Mouse (Mus musculus): ENCODE data around the gene Smyd3. TPM values are rescaled to one million over a fixed set of nuclear protein-coding genes. Genes with fewer than 3 reads are reported as not detected.

Gene Smyd3
- total and polyA plus RNA-seq, 3 experiments = 2.7 to 8.1 (median 7.6) TPM

DNA sequence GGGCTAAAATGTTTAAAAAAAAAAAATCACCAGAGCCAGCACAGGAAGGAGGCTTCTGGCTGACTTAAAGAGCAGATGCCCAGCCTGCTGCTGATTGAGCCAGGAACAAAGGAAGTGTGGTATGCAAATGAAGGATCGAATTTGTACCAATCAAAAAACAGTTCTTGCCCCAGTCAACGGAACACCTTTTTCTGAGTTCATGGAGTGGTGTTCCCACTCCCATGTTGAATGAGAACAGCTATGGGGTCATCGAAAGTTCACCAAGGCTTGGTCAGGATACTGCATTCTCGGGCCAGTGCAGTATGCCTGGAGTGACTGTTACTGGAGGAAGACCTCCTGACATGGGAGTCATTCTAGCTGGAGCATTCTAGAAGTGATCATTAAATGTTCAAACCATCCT is 109.8 kb downstream of the Smyd3 start:
- DNase-seq = no peak
- Histone ChIP-seq H3K9ac (ENCODE audit: low read depth, low read length) (no peak overlapping the region), H3K36me3 (ENCODE audit: control insufficient read depth, insufficient read depth, low read length) (no peaks in the 10 kb centered on the region), H3K4me3 (no peak overlapping the region), H3K27me3 (ENCODE audit: control insufficient read depth, insufficient read depth, low read length) (no peaks in the 10 kb centered on the region), H3K27ac (no peak overlapping the region), H3K4me1 (ENCODE audit: control insufficient read depth, insufficient read depth, low read length) (no peaks in the 10 kb centered on the region), H3K79me2 (replicated peaks; ENCODE audit: control insufficient read depth, insufficient read depth, low read length) (no peaks in the 10 kb centered on the region)
- intact Hi-C loops (cut with DNase I) = no loop called here
- 87% methylated on average over 4 of the region's 4 CpGs for WGBS
- TF ChIP-seq CTCF (IDR thresholded peaks at IDR 0.05) (no peak), POLR2A (IDR thresholded peaks at IDR 0.05; ENCODE audit: insufficient read depth, low read depth, low read length) (no peak), EP300 (IDR thresholded peaks at IDR 0.05; ENCODE audit: insufficient read depth, low read depth, low read length) (no peak)

GRCm38 (mm10) chr1:179400835-179401234 is 117.0 kb downstream of the Smyd3 start:
- H3K36me3 ChIP-seq (ENCODE audit: control insufficient read depth, insufficient read depth, low read length) = no peaks in the 10 kb centered on the region
- DNase-seq = no peak
- no peaks in the 10 kb centered on the region for H3K4me1 ChIP-seq (ENCODE audit: control insufficient read depth, insufficient read depth, low read length)
- TF ChIP-seq EP300 (IDR thresholded peaks at IDR 0.05; ENCODE audit: insufficient read depth, low read depth, low read length) (no peak), POLR2A (IDR thresholded peaks at IDR 0.05; ENCODE audit: insufficient read depth, low read depth, low read length) (no peak), CTCF (IDR thresholded peaks at IDR 0.05) (no peak)
- H3K4me3 ChIP-seq = no peak overlapping the region
- WGBS = 61% methylated on average over 5 of the region's 5 CpGs
- intact Hi-C loops (cut with DNase I) = no loop called here
- H3K27ac ChIP-seq = no peak overlapping the region
- no peak overlapping the region for H3K9ac ChIP-seq (ENCODE audit: low read depth, low read length)
- no peaks in the 10 kb centered on the region for H3K27me3 ChIP-seq (ENCODE audit: control insufficient read depth, insufficient read depth, low read length)
- H3K79me2 ChIP-seq (replicated peaks; ENCODE audit: control insufficient read depth, insufficient read depth, low read length) = no peaks in the 10 kb centered on the region

GRCm38 (mm10) chr1:179398639-179399038 is 119.2 kb downstream of the Smyd3 start:
- no peak overlapping the region for H3K9ac ChIP-seq (ENCODE audit: low read depth, low read length)
- H3K4me3 ChIP-seq = no peak overlapping the region
- H3K27me3 ChIP-seq (ENCODE audit: control insufficient read depth, insufficient read depth, low read length) = no peaks in the 10 kb centered on the region
- 80% methylated on average over 4 of the region's 4 CpGs for WGBS
- no peaks in the 10 kb centered on the region for H3K4me1 ChIP-seq (ENCODE audit: control insufficient read depth, insufficient read depth, low read length)
- intact Hi-C loops (cut with DNase I) = no loop called here
- no peak for TF ChIP-seq EP300 (IDR thresholded peaks at IDR 0.05; ENCODE audit: insufficient read depth, low read depth, low read length)
- TF ChIP-seq POLR2A (IDR thresholded peaks at IDR 0.05; ENCODE audit: insufficient read depth, low read depth, low read length) = no peak
- TF ChIP-seq CTCF (IDR thresholded peaks at IDR 0.05) = no peak
- no peaks in the 10 kb centered on the region for H3K36me3 ChIP-seq (ENCODE audit: control insufficient read depth, insufficient read depth, low read length)
- no peaks in the 10 kb centered on the region for H3K79me2 ChIP-seq (replicated peaks; ENCODE audit: control insufficient read depth, insufficient read depth, low read length)
- no peak for DNase-seq
- H3K27ac ChIP-seq = no peak overlapping the region

GRCm38 (mm10) chr1:179386237-179386975 is 131.4 kb downstream of the Smyd3 start:
- H3K27ac ChIP-seq = no peak overlapping the region
- intact Hi-C loops (cut with DNase I) = no loop called here
- 70% methylated on average over 15 of the region's 15 CpGs for WGBS
- TF ChIP-seq CTCF (IDR thresholded peaks at IDR 0.05) = no peak
- TF ChIP-seq EP300 (IDR thresholded peaks at IDR 0.05; ENCODE audit: insufficient read depth, low read depth, low read length) = no peak
- TF ChIP-seq POLR2A (IDR thresholded peaks at IDR 0.05; ENCODE audit: insufficient read depth, low read depth, low read length) = no peak
- no peaks in the 10 kb centered on the region for H3K27me3 ChIP-seq (ENCODE audit: control insufficient read depth, insufficient read depth, low read length)
- H3K36me3 ChIP-seq (ENCODE audit: control insufficient read depth, insufficient read depth, low read length) = no peaks in the 10 kb centered on the region
- DNase-seq = no peak
- H3K4me1 ChIP-seq (ENCODE audit: control insufficient read depth, insufficient read depth, low read length) = no peaks in the 10 kb centered on the region
- H3K9ac ChIP-seq (ENCODE audit: low read depth, low read length) = no peak overlapping the region
- H3K4me3 ChIP-seq = no peak overlapping the region
- no peaks in the 10 kb centered on the region for H3K79me2 ChIP-seq (replicated peaks; ENCODE audit: control insufficient read depth, insufficient read depth, low read length)

- no peak for DNase-seq
- no peak overlapping the region for H3K4me3 ChIP-seq
- 84% methylated on average over 7 of the region's 7 CpGs for WGBS
- no peaks in the 10 kb centered on the region for H3K4me1 ChIP-seq (ENCODE audit: control insufficient read depth, insufficient read depth, low read length)
- no peaks in the 10 kb centered on the region for H3K79me2 ChIP-seq (replicated peaks; ENCODE audit: control insufficient read depth, insufficient read depth, low read length)
- no peaks in the 10 kb centered on the region for H3K36me3 ChIP-seq (ENCODE audit: control insufficient read depth, insufficient read depth, low read length)
- H3K27ac ChIP-seq = no peak overlapping the region
- intact Hi-C loops (cut with DNase I) = no loop called here
- no peaks in the 10 kb centered on the region for H3K27me3 ChIP-seq (ENCODE audit: control insufficient read depth, insufficient read depth, low read length)
- TF ChIP-seq EP300 (IDR thresholded peaks at IDR 0.05; ENCODE audit: insufficient read depth, low read depth, low read length) (no peak), POLR2A (IDR thresholded peaks at IDR 0.05; ENCODE audit: insufficient read depth, low read depth, low read length) (no peak), CTCF (IDR thresholded peaks at IDR 0.05) (no peak)
- H3K9ac ChIP-seq (ENCODE audit: low read depth, low read length) = no peak overlapping the region
Measured at GRCm38 (mm10) chr1:179385691-179386090, 132.2 kb downstream of the Smyd3 start.

GRCm38 (mm10) chr1:179384296-179384695 is 133.5 kb downstream of the Smyd3 start:
- no peaks in the 10 kb centered on the region for H3K79me2 ChIP-seq (replicated peaks; ENCODE audit: control insufficient read depth, insufficient read depth, low read length)
- intact Hi-C loops (cut with DNase I) = no loop called here
- no peaks in the 10 kb centered on the region for H3K4me1 ChIP-seq (ENCODE audit: control insufficient read depth, insufficient read depth, low read length)
- no peak for DNase-seq
- no peak overlapping the region for H3K4me3 ChIP-seq
- H3K9ac ChIP-seq (ENCODE audit: low read depth, low read length) = no peak overlapping the region
- WGBS = 73% methylated on average over 2 of the region's 2 CpGs
- H3K36me3 ChIP-seq (ENCODE audit: control insufficient read depth, insufficient read depth, low read length) = no peaks in the 10 kb centered on the region
- TF ChIP-seq POLR2A (IDR thresholded peaks at IDR 0.05; ENCODE audit: insufficient read depth, low read depth, low read length) (no peak), CTCF (IDR thresholded peaks at IDR 0.05) (no peak), EP300 (IDR thresholded peaks at IDR 0.05; ENCODE audit: insufficient read depth, low read depth, low read length) (no peak)
- H3K27me3 ChIP-seq (ENCODE audit: control insufficient read depth, insufficient read depth, low read length) = no peaks in the 10 kb centered on the region
- H3K27ac ChIP-seq = no peak overlapping the region
